Mouse (Mus musculus): Measurements from ENCODE around the gene Gm10100. TPM values are rescaled to one million over a fixed set of nuclear protein-coding genes. Genes with fewer than 3 reads are reported as not detected.
"Not testable (repeated sequence)": the region's sequence is repeated elsewhere in the genome, so short reads cannot be mapped to it uniquely, and the experiment has no call there.

The Gm10100 gene
- polyA plus RNA-seq, 1 experiment from 2014 or later = not detected

DNA sequence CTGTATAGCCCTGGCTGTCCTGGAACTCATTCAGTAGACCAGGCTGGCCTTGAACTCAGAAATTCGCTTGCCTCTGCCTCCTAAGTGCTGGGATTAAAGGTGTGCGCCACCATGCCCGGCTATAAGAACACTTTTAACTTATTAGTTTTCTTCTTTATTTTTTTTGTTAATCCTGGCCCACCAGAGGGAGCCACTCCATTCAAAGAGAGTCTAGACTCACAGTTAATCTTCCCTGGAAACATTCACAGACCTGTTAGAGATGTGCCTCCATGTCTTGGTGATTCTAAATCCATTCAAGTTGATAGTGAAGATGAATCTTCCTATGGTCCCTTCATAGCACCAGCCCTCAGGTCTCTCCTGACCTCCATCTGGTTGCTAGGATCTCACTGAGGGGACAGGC is 16.5 kb upstream of the Gm10100 start:
- ATAC-seq (replicated peaks; ENCODE audit: low FRiP score) (no peak), DNase-seq (ENCODE audit: low spot score) (no peak)
- 78% methylated on average over 3 of the region's 3 CpGs for WGBS

DNA sequence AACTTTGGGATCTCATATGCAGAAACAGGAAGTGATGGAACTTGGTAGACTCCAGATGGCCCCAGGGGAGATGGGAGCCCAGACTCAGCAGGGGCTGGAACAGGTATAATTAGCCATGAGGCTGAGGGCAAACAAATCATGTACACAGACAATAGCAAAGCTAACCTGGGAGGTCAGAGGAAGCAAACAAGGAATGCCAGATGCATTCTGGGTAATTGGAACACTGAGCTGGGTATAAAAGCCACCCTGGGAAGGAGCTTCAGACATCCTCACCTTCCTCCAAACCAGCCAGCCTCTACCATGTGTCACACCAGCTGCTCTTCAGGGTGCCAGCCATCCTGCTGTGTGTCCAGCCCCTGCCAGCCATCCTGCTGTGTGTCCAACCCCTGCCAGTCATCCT is 15.1 kb upstream of the Gm10100 start, which contains the start of gene Gm10024:
TSS of gene Gm10024 (plus strand) at position 301 of the 400 bp plus-strand sequence.
- not testable (repeated sequence) for H3K27me3 ChIP-seq (replicated peaks; ENCODE audit: control insufficient read depth, insufficient read depth, low read length); H3K36me3 ChIP-seq (ENCODE audit: control insufficient read depth, insufficient read depth, low read length); H3K4me3 ChIP-seq (ENCODE audit: low read depth, low read length); DNase-seq (ENCODE audit: low spot score); H3K4me1 ChIP-seq (replicated peaks; ENCODE audit: control insufficient read depth, insufficient read depth, low read length); H3K4me2 ChIP-seq; H3K27ac ChIP-seq (ENCODE audit: low read depth, low read length); ATAC-seq (replicated peaks; ENCODE audit: low FRiP score); H3K9me3 ChIP-seq (ENCODE audit: control insufficient read depth, low read length); H3K9ac ChIP-seq (ENCODE audit: low read depth, low read length)

More for the DNA sequence above, 16.5 kb upstream of the Gm10100 start:
- Histone ChIP-seq H3K4me2 (no peak overlapping the region), H3K27me3 (replicated peaks; ENCODE audit: control insufficient read depth, insufficient read depth, low read length) (no peaks in the 10 kb centered on the region), H3K36me3 (ENCODE audit: control insufficient read depth, insufficient read depth, low read length) (no peaks in the 10 kb centered on the region), H3K27ac (ENCODE audit: low read depth, low read length) (no peak overlapping the region), H3K9me3 (ENCODE audit: control insufficient read depth, low read length) (no peaks in the 10 kb centered on the region), H3K4me3 (ENCODE audit: low read depth, low read length) (no peak overlapping the region), H3K9ac (ENCODE audit: low read depth, low read length) (no peak overlapping the region), H3K4me1 (replicated peaks; ENCODE audit: control insufficient read depth, insufficient read depth, low read length) (no peaks in the 10 kb centered on the region)

DNA sequence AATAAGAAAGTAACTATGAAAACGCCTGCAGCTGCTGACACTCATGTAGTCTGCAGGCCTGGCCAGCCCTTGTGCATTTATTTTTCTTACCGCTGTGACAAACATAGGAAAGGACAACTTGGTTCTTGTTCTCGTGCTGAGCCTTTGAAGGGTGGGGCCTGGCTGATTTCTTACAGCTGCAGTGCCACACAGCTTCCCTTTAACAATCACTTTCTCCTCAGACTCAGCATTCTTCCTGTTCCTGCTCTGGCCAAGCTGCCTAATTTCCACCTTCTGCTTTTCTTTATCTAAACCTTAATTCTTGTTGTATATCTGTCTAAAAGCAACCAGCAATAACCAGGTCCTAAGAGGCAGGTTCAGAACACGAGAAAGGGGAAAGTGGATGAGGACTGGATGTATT is 12.6 kb upstream of the Gm10100 start:
- no peak overlapping the region for H3K4me2 ChIP-seq
- WGBS = 48% methylated on average over 4 of the region's 4 CpGs
- H3K27me3 ChIP-seq (replicated peaks; ENCODE audit: control insufficient read depth, insufficient read depth, low read length) = no peaks in the 10 kb centered on the region
- no peaks in the 10 kb centered on the region for H3K4me1 ChIP-seq (replicated peaks; ENCODE audit: control insufficient read depth, insufficient read depth, low read length)
- H3K4me3 ChIP-seq (ENCODE audit: low read depth, low read length) = no peak overlapping the region
- no peak for ATAC-seq (replicated peaks; ENCODE audit: low FRiP score)
- H3K27ac ChIP-seq (ENCODE audit: low read depth, low read length) = no peak overlapping the region
- H3K36me3 ChIP-seq (ENCODE audit: control insufficient read depth, insufficient read depth, low read length) = no peaks in the 10 kb centered on the region
- H3K9ac ChIP-seq (ENCODE audit: low read depth, low read length) = no peak overlapping the region
- no peak for DNase-seq (ENCODE audit: low spot score)
- H3K9me3 ChIP-seq (ENCODE audit: control insufficient read depth, low read length) = no peaks in the 10 kb centered on the region

DNA sequence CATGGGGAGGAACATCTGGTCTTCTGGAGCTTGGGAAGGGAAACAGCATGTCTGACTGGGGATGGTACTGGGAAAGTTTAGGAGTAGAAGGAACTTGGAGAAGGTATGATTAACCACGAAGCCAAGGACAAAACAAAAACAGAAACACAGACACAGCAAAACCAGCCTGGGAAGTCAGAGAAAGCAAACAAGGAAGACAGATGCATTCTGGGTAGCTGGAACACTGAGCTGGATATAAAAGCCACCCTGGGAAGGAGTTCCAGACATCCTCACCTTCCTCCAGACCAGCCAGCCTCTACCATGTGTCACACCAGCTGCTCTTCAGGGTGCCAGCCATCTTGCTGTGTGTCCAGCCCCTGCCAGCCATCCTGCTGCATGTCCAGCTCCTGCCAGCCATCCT is 10.8 kb upstream of the Gm10100 start, which contains the start of gene Gm10142:
TSS of gene Gm10142 (plus strand) at position 301 of the 400 bp plus-strand sequence.
- ATAC-seq (replicated peaks; ENCODE audit: low FRiP score) (no peak), DNase-seq (ENCODE audit: low spot score) (no peak)
- 79% methylated on average over 1 of the region's 1 CpGs for WGBS
- Histone ChIP-seq H3K4me2 (no peak within 1 kb of the TSS), H3K9ac (ENCODE audit: low read depth, low read length) (no peak within 1 kb of the TSS), H3K4me1 (replicated peaks; ENCODE audit: control insufficient read depth, insufficient read depth, low read length) (no peaks in the 10 kb centered on the region), H3K36me3 (ENCODE audit: control insufficient read depth, insufficient read depth, low read length) (no peaks in the 10 kb centered on the region), H3K27ac (ENCODE audit: low read depth, low read length) (no peak within 1 kb of the TSS), H3K27me3 (replicated peaks; ENCODE audit: control insufficient read depth, insufficient read depth, low read length) (no peaks in the 10 kb centered on the region), H3K4me3 (ENCODE audit: low read depth, low read length) (no peak within 1 kb of the TSS), H3K9me3 (ENCODE audit: control insufficient read depth, low read length) (no peaks in the 10 kb centered on the region)

DNA sequence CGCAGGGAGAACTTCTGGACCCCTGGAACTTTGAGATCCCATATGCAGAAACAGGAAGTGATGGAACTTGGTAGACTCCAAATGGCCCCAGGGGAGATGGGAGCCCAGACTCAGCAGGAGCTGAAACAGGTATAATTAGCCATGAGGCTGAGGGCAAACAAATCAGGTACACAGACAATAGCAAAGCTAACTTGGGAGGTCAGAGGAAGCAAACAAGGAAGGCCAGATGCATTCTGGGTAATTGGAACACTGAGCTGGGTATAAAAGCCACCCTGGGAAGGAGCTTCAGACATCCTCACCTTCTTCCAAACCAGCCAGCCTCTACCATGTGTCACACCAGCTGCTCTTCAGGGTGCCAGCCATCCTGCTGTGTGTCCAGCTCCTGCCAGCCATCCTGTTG is 6.0 kb upstream of the Gm10100 start, which contains the start of gene Krtap12-1:
TSS of gene Krtap12-1 (plus strand) at position 301 of the 400 bp plus-strand sequence.
- ATAC-seq (replicated peaks; ENCODE audit: low FRiP score); H3K27me3 ChIP-seq (replicated peaks; ENCODE audit: control insufficient read depth, insufficient read depth, low read length); H3K9me3 ChIP-seq (ENCODE audit: control insufficient read depth, low read length); H3K4me3 ChIP-seq (ENCODE audit: low read depth, low read length); H3K27ac ChIP-seq (ENCODE audit: low read depth, low read length); H3K4me2 ChIP-seq; H3K4me1 ChIP-seq (replicated peaks; ENCODE audit: control insufficient read depth, insufficient read depth, low read length); DNase-seq (ENCODE audit: low spot score); H3K9ac ChIP-seq (ENCODE audit: low read depth, low read length); H3K36me3 ChIP-seq (ENCODE audit: control insufficient read depth, insufficient read depth, low read length): not testable (repeated sequence)
- WGBS = 78% methylated on average over 1 of the region's 1 CpGs

DNA sequence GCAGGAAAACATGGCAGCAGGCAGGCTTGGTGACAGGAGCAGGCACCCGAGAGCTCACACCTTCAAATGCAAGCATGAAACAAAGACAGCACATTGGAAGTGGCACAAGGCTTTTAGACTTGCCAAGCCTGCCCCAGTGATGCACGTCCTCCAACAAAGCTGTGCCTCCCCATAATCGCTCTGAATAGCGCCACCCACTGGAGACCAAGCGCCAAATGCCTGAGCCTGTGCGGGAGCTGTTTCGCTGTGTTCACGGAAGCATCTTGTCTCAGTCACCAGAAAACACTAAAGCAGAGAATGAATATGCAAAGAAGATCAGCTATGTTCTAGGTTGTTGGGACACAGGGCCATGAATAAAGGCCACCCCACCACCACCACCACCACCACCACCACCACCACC is 1.4 kb upstream of the Gm10100 start:
- ATAC-seq (replicated peaks; ENCODE audit: low FRiP score) (no peak), DNase-seq (ENCODE audit: low spot score) (no peak)
- Histone ChIP-seq H3K9me3 (ENCODE audit: control insufficient read depth, low read length) (no peaks in the 10 kb centered on the region), H3K4me2 (no peak overlapping the region), H3K9ac (ENCODE audit: low read depth, low read length) (no peak overlapping the region), H3K27me3 (replicated peaks; ENCODE audit: control insufficient read depth, insufficient read depth, low read length) (no peaks in the 10 kb centered on the region), H3K4me3 (ENCODE audit: low read depth, low read length) (no peak overlapping the region), H3K4me1 (replicated peaks; ENCODE audit: control insufficient read depth, insufficient read depth, low read length) (no peaks in the 10 kb centered on the region), H3K36me3 (ENCODE audit: control insufficient read depth, insufficient read depth, low read length) (no peaks in the 10 kb centered on the region), H3K27ac (ENCODE audit: low read depth, low read length) (no peak overlapping the region)
- 69% methylated on average over 8 of the region's 8 CpGs for WGBS

DNA sequence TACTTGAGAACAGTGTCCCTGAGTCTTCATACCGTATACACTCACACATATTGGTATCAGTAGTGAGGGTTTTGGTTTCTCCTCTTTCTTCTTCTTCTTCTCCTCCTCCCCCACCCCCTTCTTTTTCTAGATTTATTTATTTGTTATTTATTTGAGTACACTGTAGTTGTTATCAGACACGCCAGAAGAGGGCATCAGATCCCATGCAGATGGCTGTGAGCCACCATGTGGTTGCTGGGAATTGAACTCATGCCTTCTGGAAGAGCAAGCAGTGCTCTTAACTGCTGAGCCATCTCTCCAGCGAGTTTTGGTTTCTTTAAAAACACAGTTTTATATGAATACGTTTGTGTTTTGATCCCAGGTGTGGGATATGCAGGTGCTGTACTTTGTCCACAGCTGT is 2.0 kb downstream of the Gm10100 start:
- no peaks in the 10 kb centered on the region for H3K27me3 ChIP-seq (replicated peaks; ENCODE audit: control insufficient read depth, insufficient read depth, low read length)
- H3K9ac ChIP-seq (ENCODE audit: low read depth, low read length) = no peak overlapping the region
- H3K4me3 ChIP-seq (ENCODE audit: low read depth, low read length) = no peak overlapping the region
- H3K4me1 ChIP-seq (replicated peaks; ENCODE audit: control insufficient read depth, insufficient read depth, low read length) = no peaks in the 10 kb centered on the region
- H3K9me3 ChIP-seq (ENCODE audit: control insufficient read depth, low read length) = no peaks in the 10 kb centered on the region
- WGBS = 53% methylated on average over 4 of the region's 4 CpGs
- DNase-seq (ENCODE audit: low spot score) (no peak), ATAC-seq (replicated peaks; ENCODE audit: low FRiP score) (no peak)
- no peak overlapping the region for H3K4me2 ChIP-seq
- H3K27ac ChIP-seq (ENCODE audit: low read depth, low read length) = no peak overlapping the region
- no peaks in the 10 kb centered on the region for H3K36me3 ChIP-seq (ENCODE audit: control insufficient read depth, insufficient read depth, low read length)

DNA sequence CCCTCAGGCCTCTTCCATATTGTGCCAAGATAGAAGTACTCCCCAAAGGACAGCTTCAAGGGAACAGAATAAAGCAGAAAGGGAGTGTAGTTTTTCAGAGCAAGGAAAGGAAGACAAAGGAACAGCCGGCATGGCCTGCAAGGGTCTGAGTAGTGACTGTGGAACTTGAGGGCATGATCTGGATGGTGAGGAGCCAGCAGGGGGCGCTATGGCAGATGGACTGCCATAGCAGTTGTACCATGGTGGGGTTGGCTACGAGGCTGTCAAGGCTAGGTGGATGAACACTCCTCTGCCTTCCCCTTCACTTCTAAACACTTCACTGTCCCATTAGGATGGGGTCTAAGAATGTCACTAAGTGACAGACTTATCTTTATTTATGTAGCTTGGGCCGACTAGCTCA is 3.0 kb downstream of the Gm10100 start:
- no peak overlapping the region for H3K9ac ChIP-seq (ENCODE audit: low read depth, low read length)
- 44% methylated on average over 4 of the region's 4 CpGs for WGBS
- no peak overlapping the region for H3K27ac ChIP-seq (ENCODE audit: low read depth, low read length)
- no peak overlapping the region for H3K4me2 ChIP-seq
- 0 out of 2 replicates have a peak, but pooled peaks cover 3% of the 10 kb centered on the region for H3K9me3 ChIP-seq (ENCODE audit: control insufficient read depth, low read length)
- no peaks in the 10 kb centered on the region for H3K27me3 ChIP-seq (replicated peaks; ENCODE audit: control insufficient read depth, insufficient read depth, low read length)
- ATAC-seq (replicated peaks; ENCODE audit: low FRiP score) = no peak
- no peaks in the 10 kb centered on the region for H3K4me1 ChIP-seq (replicated peaks; ENCODE audit: control insufficient read depth, insufficient read depth, low read length)
- H3K36me3 ChIP-seq (ENCODE audit: control insufficient read depth, insufficient read depth, low read length) = no peaks in the 10 kb centered on the region
- H3K4me3 ChIP-seq (ENCODE audit: low read depth, low read length) = no peak overlapping the region
- DNase-seq (ENCODE audit: low spot score) = no peak

DNA sequence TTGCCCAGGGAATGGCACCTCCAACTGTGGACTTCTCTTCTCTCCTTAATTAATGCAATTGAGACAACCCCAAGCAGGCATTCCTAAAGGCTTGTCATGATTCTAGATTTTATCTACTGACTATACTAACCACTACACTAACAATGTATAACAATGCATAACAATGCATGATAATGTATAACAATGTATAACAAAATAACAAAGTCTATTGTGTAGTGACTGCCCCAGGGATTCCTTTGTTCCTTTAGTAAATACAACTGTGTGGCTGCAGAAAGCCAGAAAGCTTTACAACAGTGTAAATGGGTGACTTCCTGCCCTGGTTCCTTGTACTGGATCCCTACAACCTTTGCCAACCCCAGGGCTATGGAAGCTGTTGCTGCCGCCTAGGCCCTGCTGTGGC is 9.6 kb downstream of the Gm10100 start:
- H3K4me2 ChIP-seq = no peak overlapping the region
- WGBS = 86% methylated on average over 1 of the region's 1 CpGs
- H3K4me3 ChIP-seq (ENCODE audit: low read depth, low read length) = no peak overlapping the region
- no peak for DNase-seq (ENCODE audit: low spot score)
- no peaks in the 10 kb centered on the region for H3K36me3 ChIP-seq (ENCODE audit: control insufficient read depth, insufficient read depth, low read length)
- no peak for ATAC-seq (replicated peaks; ENCODE audit: low FRiP score)
- H3K4me1 ChIP-seq (replicated peaks; ENCODE audit: control insufficient read depth, insufficient read depth, low read length) = no peaks in the 10 kb centered on the region
- no peaks in the 10 kb centered on the region; the same call in 1 of the 2 replicates for H3K27me3 ChIP-seq (replicated peaks; ENCODE audit: control insufficient read depth, insufficient read depth, low read length)
- no peak overlapping the region for H3K9ac ChIP-seq (ENCODE audit: low read depth, low read length)
- peaks cover 7% of the 10 kb centered on the region; the same call in 1 of the 2 replicates for H3K9me3 ChIP-seq (ENCODE audit: control insufficient read depth, low read length)
- H3K27ac ChIP-seq (ENCODE audit: low read depth, low read length) = no peak overlapping the region

All from liver, embryonic 11.5 days (tissue).